Comparison of ENCODE assay signal across 19 mouse cellular contexts in genomic region chr5:110595341-110595740, GRCm38 (mm10). TPM values are rescaled to one million over a fixed set of nuclear protein-coding genes. Genes with fewer than 3 reads are reported as not detected.
DNase-seq lines count a peak whose midpoint lies in the region; ATAC-seq and TF ChIP-seq lines count a peak whose summit lies in the region.
"Had no signal": no experiment of that assay in that cellular context is flagged by ENCODE, and none has a peak within 500 bp of the region (broad histone marks: within the 10 kb centered on the region; RNA-seq: fewer than 3 reads in every experiment).

No protein-coding gene starts in this region.

- peak overlapping the region; percentile 78 for H3K27ac ChIP-seq in layer of hippocampus, adult 2 months
- H3K27ac ChIP-seq: embryonic facial prominence, embryonic 10.5 days; gastrocnemius, adult 2 months; liver, embryonic 13.5 days; neural tube, embryonic 15.5 days; stomach, postnatal 0 days had no signal

- TF ChIP-seq CTCF in layer of hippocampus, adult 2 months (conservative IDR thresholded peaks at IDR 0.05) = no peak

- no peak overlapping the region for H3K4me3 ChIP-seq in layer of hippocampus, adult 2 months
- H3K4me3 ChIP-seq: embryonic facial prominence, embryonic 10.5 days; gastrocnemius, adult 2 months; heart, embryonic 12.5 days; liver, embryonic 13.5 days; neural tube, embryonic 15.5 days had no signal

- peak; percentile 66 for ATAC-seq in megakaryocyte, adult 5-6 weeks (ENCODE audit: poor library complexity, severe bottlenecking)
- ATAC-seq: midbrain, embryonic 16.5 days had no signal

- DNase-seq in layer of hippocampus, adult 2 months (ENCODE audit: low spot score in 2 of 2) = peak; percentile 46 to 84
- no peak for DNase-seq in layer of hippocampus, adult 9-10 months (ENCODE audit: low spot score)
- peak; percentile 91 for DNase-seq in CD4-positive helper T cell, adult 2 months (ENCODE audit: low read depth, low spot score)
- DNase-seq in brain, adult 2 months (ENCODE audit: low read depth, low spot score) = peak; percentile 80
- no peak for DNase-seq in gastrocnemius, adult 8-10 months (ENCODE audit: low spot score in 2 of 2)
- DNase-seq in liver = no peak
- no peak for DNase-seq in urinary bladder, postnatal 14 days (ENCODE audit: low spot score)
- DNase-seq: B cell, adult 2 months; cerebellum, adult 9-10 months; gastrocnemius, adult 2 months; liver, embryonic 13.5 days; lung, postnatal 36 days had no signal

RNA-seq across cellular contexts. Expression of gene Galnt9, which starts 51.2 kb away (rescaled TPM):
- 100 to 1,000 TPM in 1 of 2 experiments, 10 to 100 TPM in 1; 98.3 to 111 TPM for total RNA-seq in layer of hippocampus, adult 2 months (2021)
- total RNA-seq in megakaryocyte, adult 5-6 weeks (2015) = 38.5 and 38.8 TPM in 2 replicates
- total RNA-seq in megakaryocyte, adult 5-6 weeks (2017) = 20.4 and 22.2 TPM in 2 replicates
- not detected for total RNA-seq in gastrocnemius, adult 8-10 months (2022)
- total RNA-seq: gastrocnemius, adult 2 months; hematopoietic stem cell, adult 5-6 weeks had no signal

RNA-seq across cellular contexts. Expression of gene Noc4l, which starts 57.9 kb away (rescaled TPM):
- total RNA-seq in layer of hippocampus, adult 2 months (2021) = 10 to 100 TPM; 23.4 to 23.8 TPM
- 11.9 and 12.2 TPM in 2 replicates for total RNA-seq in megakaryocyte, adult 5-6 weeks (2015)
- total RNA-seq in megakaryocyte, adult 5-6 weeks (2017) = 9.9 and 15.9 TPM in 2 replicates
- 10 to 100 TPM; 14.3 to 16.9 (median 15.0) TPM for total RNA-seq in gastrocnemius, adult 8-10 months (2022)

RNA-seq across cellular contexts. Expression of gene Ddx51, which starts 57.9 kb away (rescaled TPM):
- 10 to 100 TPM; 31.2 to 35.0 TPM for total RNA-seq in layer of hippocampus, adult 2 months (2021)
- 9.7 and 10.8 TPM in 2 replicates for total RNA-seq in megakaryocyte, adult 5-6 weeks (2015)
- total RNA-seq in megakaryocyte, adult 5-6 weeks (2017) = 3.5 and 10.9 TPM in 2 replicates
- total RNA-seq in gastrocnemius, adult 8-10 months (2022) = 1 to 10 TPM; 5.7 to 9.7 (median 7.3) TPM

Comparison
In these comparisons a context has a peak if more than half of its experiments do, and no peak if none do; other contexts are left out.
1. DNase-seq: peak in layer of hippocampus, adult 2 months (2 of 2), CD4-positive helper T cell, adult 2 months (single experiment) and brain, adult 2 months (single experiment); none in layer of hippocampus, adult 9-10 months (single experiment), gastrocnemius, adult 8-10 months (0 of 2), liver (single experiment) and urinary bladder, postnatal 14 days (single experiment).
2. RNA of gene Galnt9, which starts 51.2 kb away (total RNA-seq): 98.3 to 111 TPM in layer of hippocampus, adult 2 months and 20.4 to 38.8 TPM in megakaryocyte, adult 5-6 weeks; not detected in gastrocnemius, adult 8-10 months; every median in the first group is over 10 times any median in the second.